Mouse (Mus musculus) forebrain, embryonic 15.5 days (tissue): ENCODE measurements around the gene Elfn2. TPM values are rescaled to one million over a fixed set of nuclear protein-coding genes. Genes with fewer than 3 reads are reported as not detected.

ENCODE experiments used
- ATAC-seq: fragments of 200-750 bp; cut with Nextera tagmentation; replicated peaks from 2 replicates; pipeline ENCODE4 v1.8.0; 2017; ENCODE audit warnings: mild to moderate bottlenecking, moderate TSS enrichment, moderate library complexity
- H3K27ac ChIP-seq: fragments of 300-500 bp; sonication (generic); replicated peaks from 2 replicates; pipeline ENCODE4 v1.5.1; 2015; ENCODE audit warnings: mild to moderate bottlenecking, inconsistent platforms
- H3K27me3 ChIP-seq: fragments of 300-500 bp; sonication (generic); 2 replicates; pipeline ENCODE4 v1.6.1; 2015; ENCODE audit warnings: inconsistent platforms
- H3K36me3 ChIP-seq: fragments of 300-500 bp; sonication (generic); 2 replicates; pipeline ENCODE4 v1.6.1; 2015; ENCODE audit warnings: mild to moderate bottlenecking, inconsistent platforms
- H3K4me1 ChIP-seq: fragments of 300-500 bp; sonication (generic); 2 replicates; pipeline ENCODE4 v1.6.1; 2015; ENCODE audit warnings: inconsistent platforms
- H3K4me2 ChIP-seq: fragments of 300-500 bp; sonication (generic); replicated peaks from 2 replicates; pipeline ENCODE4 v1.6.1; 2015; ENCODE audit warnings: mild to moderate bottlenecking, inconsistent platforms
- H3K4me3 ChIP-seq: fragments of 300-500 bp; sonication (generic); 2 replicates; pipeline ENCODE4 v1.5.1; 2015; ENCODE audit warnings: mild to moderate bottlenecking, inconsistent platforms
- H3K9ac ChIP-seq: fragments of 300-500 bp; sonication (generic); replicated peaks from 2 replicates; pipeline ENCODE4 v1.6.1; 2015; ENCODE audit warnings: mild to moderate bottlenecking, inconsistent platforms
- H3K9me3 ChIP-seq: fragments of 300-500 bp; sonication (generic); 2 replicates; pipeline ENCODE4 v1.6.1; 2016; ENCODE audit warnings: inconsistent platforms
- WGBS: fragments of 180-500 bp; shearing (Covaris S2); methylation state at CpG from one replicate; pipeline ENCODE4 v1.1.7; 2015; ENCODE audit warnings: mixed read lengths; 5-methylcytosine and 5-hydroxymethylcytosine counted together
- polyA plus RNA-seq: library from polyadenylated mRNA; unstranded; fragments of >200 nt; fragmentation: Nextera tagmentation; extraction: Ambion mirVana; gene quantifications from 2 replicates; pipeline ENCODE4 v1.2.1, GENCODE M21; 2015

Elfn2 gene
- polyA plus RNA-seq, 1 experiment from 2014 or later = 6.8 TPM

DNA sequence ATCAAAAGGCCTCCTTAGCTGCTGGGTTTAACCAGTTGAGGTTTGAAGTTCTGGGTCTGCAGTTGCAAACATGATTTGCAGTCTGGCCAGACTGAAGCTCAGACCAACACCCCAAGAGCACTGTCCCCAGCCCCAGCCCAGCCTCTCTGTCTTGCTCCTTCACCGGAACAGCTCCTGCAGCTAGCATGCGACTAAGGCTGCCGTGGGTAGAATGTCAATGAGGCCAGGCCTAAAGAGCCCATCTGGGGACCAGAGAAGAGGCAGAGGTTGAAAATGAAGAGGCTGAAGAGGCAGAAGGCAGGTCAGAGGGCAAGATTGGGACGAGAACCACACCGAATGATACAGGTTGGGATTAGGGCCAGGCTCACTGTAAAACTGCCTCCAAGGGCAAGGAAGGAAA, 85.2 kb downstream of the Elfn2 start:
- ATAC-seq = no peak
- WGBS = 51% methylated on average over 5 of the region's 5 CpGs
- Histone ChIP-seq H3K36me3 (no peaks in the 10 kb centered on the region), H3K9me3 (no peaks in the 10 kb centered on the region), H3K9ac (no peak overlapping the region), H3K4me2 (no peak overlapping the region), H3K27me3 (no peaks in the 10 kb centered on the region), H3K27ac (peak overlapping the region; percentile 51), H3K4me1 (peaks cover 72% of the 10 kb centered on the region), H3K4me3 (no peak overlapping the region)

DNA sequence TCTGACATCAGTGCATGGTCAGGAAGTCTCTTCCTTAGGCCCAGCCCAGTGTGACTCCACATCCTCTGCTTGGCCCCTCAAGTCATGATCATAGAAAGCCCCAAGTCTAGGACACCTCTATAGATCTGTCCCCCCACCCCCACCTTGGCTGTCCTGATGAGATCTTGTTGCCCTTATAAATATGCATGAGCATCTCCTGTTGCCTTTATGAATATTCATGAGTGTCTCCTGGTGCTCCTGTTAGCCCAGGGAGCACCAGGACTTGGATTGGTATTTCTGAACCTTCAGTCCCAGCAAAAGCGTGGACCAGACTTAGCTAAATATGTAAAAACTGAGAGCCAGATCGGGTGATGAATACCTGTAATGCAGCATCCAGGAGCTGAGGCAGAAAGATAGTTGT, 86.2 kb downstream of the Elfn2 start:
- no peak for ATAC-seq
- 48% methylated on average over 2 of the region's 2 CpGs for WGBS
- H3K4me2 ChIP-seq = no peak overlapping the region
- no peaks in the 10 kb centered on the region for H3K36me3 ChIP-seq
- H3K27ac ChIP-seq = no peak overlapping the region
- H3K9ac ChIP-seq = no peak overlapping the region
- H3K4me1 ChIP-seq = peaks cover 61% of the 10 kb centered on the region
- H3K9me3 ChIP-seq = no peaks in the 10 kb centered on the region
- H3K4me3 ChIP-seq = no peak overlapping the region
- no peaks in the 10 kb centered on the region for H3K27me3 ChIP-seq

DNA sequence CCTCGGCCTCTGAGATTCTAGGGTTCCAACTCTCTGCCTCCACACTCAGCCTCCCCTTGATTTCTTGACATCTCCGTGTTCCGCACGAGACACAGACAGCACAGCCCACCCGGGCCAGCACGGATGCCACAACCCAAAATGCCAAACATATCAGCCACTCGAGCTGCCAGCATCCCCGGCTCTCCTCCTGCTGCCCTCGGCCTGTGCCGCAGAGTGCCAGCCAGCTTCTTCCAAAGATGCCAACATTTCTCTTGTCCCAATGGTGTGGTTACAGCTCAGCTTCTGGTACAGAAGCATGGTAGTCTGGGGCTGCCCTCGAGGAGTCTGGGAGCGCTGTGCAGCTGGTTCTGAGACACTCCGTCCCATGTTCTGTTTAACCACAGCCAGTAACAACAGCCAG, 92.3 kb downstream of the Elfn2 start:
- Histone ChIP-seq H3K9ac (no peak overlapping the region), H3K27me3 (no peaks in the 10 kb centered on the region), H3K4me3 (no peak overlapping the region), H3K9me3 (no peaks in the 10 kb centered on the region), H3K36me3 (no peaks in the 10 kb centered on the region), H3K27ac (no peak overlapping the region), H3K4me2 (no peak overlapping the region), H3K4me1 (peaks cover 24% of the 10 kb centered on the region)
- ATAC-seq = no peak
- WGBS = 81% methylated on average over 13 of the region's 13 CpGs

DNA sequence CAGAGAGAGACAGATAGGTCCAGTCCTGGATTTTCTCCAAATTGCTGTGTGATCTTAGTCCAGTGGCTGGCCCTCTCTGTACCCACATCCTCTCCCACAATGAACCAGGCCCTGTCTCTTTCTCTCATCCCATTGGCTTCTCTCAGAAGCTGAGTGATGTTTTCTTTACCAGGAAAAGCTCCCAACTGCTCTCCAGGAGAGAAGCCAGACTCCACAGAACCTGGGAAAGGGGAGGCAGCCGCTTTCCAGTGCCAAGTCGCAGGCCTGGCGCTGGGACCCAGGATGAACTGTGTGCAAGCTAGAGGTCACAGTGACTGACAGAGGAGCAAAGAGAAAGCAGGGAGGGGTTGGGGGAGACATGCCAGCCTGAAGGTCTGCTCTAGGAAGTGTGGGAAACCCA, 93.6 kb downstream of the Elfn2 start:
- Histone ChIP-seq H3K4me3 (no peak overlapping the region), H3K9ac (no peak overlapping the region), H3K9me3 (no peaks in the 10 kb centered on the region), H3K27ac (peak overlapping the region; percentile 76), H3K4me1 (peaks cover 14% of the 10 kb centered on the region), H3K4me2 (no peak overlapping the region), H3K36me3 (no peaks in the 10 kb centered on the region), H3K27me3 (no peaks in the 10 kb centered on the region)
- WGBS = 63% methylated on average over 3 of the region's 3 CpGs
- no peak for ATAC-seq

DNA sequence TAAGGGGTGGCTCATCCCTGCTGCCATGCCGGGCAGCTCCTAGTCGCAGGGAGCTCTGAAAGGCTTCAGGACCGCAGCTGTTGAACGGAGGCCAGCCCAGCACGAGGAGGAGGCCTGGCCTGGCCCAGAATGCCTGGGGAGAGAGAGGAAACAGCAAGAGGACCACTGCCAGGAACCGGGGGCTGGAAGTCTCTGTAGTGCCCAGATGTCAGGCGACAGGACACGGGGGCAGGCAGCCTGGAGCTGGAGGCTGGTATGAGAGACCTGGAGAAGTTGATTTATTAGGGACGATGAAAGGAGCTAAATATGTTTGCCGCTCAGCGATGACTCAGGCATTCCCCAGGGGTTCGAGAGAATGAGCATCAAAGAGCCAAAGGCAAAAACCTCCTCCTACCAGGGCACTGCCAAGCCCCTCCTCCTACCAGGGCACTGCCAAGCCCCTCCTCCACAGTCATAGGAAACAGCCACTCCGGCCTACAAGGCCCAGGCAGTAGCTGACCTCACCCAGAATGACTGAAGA, 94.1 kb downstream of the Elfn2 start:
- ATAC-seq = peak; percentile 79
- no peaks in the 10 kb centered on the region for H3K9me3 ChIP-seq
- no peak overlapping the region for H3K9ac ChIP-seq
- H3K4me1 ChIP-seq = peaks cover 14% of the 10 kb centered on the region
- peak overlapping the region; percentile 76 for H3K27ac ChIP-seq
- no peak overlapping the region for H3K4me2 ChIP-seq
- no peaks in the 10 kb centered on the region for H3K27me3 ChIP-seq
- 26% methylated on average over 13 of the region's 13 CpGs for WGBS
- no peak overlapping the region for H3K4me3 ChIP-seq
- H3K36me3 ChIP-seq = no peaks in the 10 kb centered on the region

DNA sequence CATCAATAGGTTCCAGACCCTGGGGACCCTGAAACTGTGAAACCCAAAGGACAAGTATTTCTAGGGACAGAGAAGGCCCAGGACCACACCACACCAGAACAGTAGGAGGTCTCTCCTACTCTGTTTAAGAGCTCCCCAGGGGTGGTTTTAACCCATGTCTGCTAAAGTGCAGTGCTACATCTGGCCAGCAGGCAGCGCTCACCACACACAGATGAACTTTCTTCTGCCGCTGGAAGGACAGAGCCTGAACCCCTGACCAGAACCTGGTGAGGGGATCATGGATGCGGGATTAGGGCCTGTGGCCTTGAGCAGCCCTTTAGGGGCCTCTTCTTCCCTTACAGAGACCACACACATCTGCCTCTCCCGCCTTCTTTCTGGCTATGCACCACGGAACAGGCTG, 95.1 kb downstream of the Elfn2 start:
- H3K4me1 ChIP-seq = peaks cover 14% of the 10 kb centered on the region
- H3K9ac ChIP-seq = no peak overlapping the region
- H3K9me3 ChIP-seq = no peaks in the 10 kb centered on the region
- ATAC-seq = 0 out of 2 replicates have a peak, but pooled peaks have one; percentile 35
- no peak overlapping the region for H3K4me3 ChIP-seq
- WGBS = 9% methylated on average over 5 of the region's 5 CpGs
- no peaks in the 10 kb centered on the region for H3K36me3 ChIP-seq
- no peak overlapping the region for H3K4me2 ChIP-seq
- no peak overlapping the region for H3K27ac ChIP-seq
- H3K27me3 ChIP-seq = no peaks in the 10 kb centered on the region

Other genes starting within 250 kb of the Elfn2 start
- gene Il2rb, start 223.5 kb downstream of the Elfn2 start, polyA plus RNA-seq = not detected in 2 replicates
- 4.2 and 4.9 TPM in 2 replicates for gene C1qtnf6, start 187.4 kb downstream of the Elfn2 start, polyA plus RNA-seq
- gene Sstr3, start 174.1 kb downstream of the Elfn2 start, polyA plus RNA-seq = 1.0 and 1.4 TPM in 2 replicates
- gene Rac2, start 146.0 kb downstream of the Elfn2 start, polyA plus RNA-seq = 3.1 and 7.5 TPM in 2 replicates
- gene Cyth4, start 121.7 kb downstream of the Elfn2 start, polyA plus RNA-seq = 4.1 and 5.3 TPM in 2 replicates
- gene Mfng, start 54.7 kb upstream of the Elfn2 start, polyA plus RNA-seq = 77.9 and 85.9 TPM in 2 replicates
- 1.3 and 1.7 TPM in 2 replicates for gene Card10, start 84.3 kb upstream of the Elfn2 start, polyA plus RNA-seq
- gene Cdc42ep1, start 123.9 kb upstream of the Elfn2 start, polyA plus RNA-seq = 7.6 and 9.0 TPM in 2 replicates
- gene Lgals2, start 136.8 kb upstream of the Elfn2 start, polyA plus RNA-seq = not detected in 2 replicates
- gene Gga1, start 158.4 kb upstream of the Elfn2 start, polyA plus RNA-seq = 60.3 and 62.0 TPM in 2 replicates
- gene Gm49510, start 180.9 kb upstream of the Elfn2 start, polyA plus RNA-seq = not detected in 2 replicates
- 3.6 and 5.9 TPM in 2 replicates for gene Sh3bp1, start 181.0 kb upstream of the Elfn2 start, polyA plus RNA-seq
- gene Pdxp, start 195.1 kb upstream of the Elfn2 start, polyA plus RNA-seq = 99.5 and 101 TPM in 2 replicates
- gene Lgals1, start 208.0 kb upstream of the Elfn2 start, polyA plus RNA-seq = 61.7 and 66.5 TPM in 2 replicates
- gene Nol12, start 216.2 kb upstream of the Elfn2 start, polyA plus RNA-seq = 57.4 and 59.3 TPM in 2 replicates
- 43.3 and 49.9 TPM in 2 replicates for gene Triobp, start 229.0 kb upstream of the Elfn2 start, polyA plus RNA-seq